Mouse (Mus musculus) lung, adult 2 months (tissue): ENCODE data around the gene Tbc1d15.
"Not testable (repeated sequence)": the region's sequence is repeated elsewhere in the genome, so short reads cannot be mapped to it uniquely, and the experiment has no call there.

Source experiments
- CTCF ChIP-seq: fragments of 200-500 bp; IDR thresholded peaks from 2 replicates; pipeline ENCODE4 v1.5.1; 2011; ENCODE audit warnings: mild to moderate bottlenecking, low read length, control low read depth; ENCODE audit not compliant: insufficient read depth
- POLR2A ChIP-seq: fragments of 200-500 bp; IDR thresholded peaks from 2 replicates; pipeline ENCODE4 v1.6.1; 2011; ENCODE audit warnings: low read depth, mild to moderate bottlenecking, control low read depth, low read length, borderline replicate concordance; ENCODE audit errors: extremely low read depth

DNA sequence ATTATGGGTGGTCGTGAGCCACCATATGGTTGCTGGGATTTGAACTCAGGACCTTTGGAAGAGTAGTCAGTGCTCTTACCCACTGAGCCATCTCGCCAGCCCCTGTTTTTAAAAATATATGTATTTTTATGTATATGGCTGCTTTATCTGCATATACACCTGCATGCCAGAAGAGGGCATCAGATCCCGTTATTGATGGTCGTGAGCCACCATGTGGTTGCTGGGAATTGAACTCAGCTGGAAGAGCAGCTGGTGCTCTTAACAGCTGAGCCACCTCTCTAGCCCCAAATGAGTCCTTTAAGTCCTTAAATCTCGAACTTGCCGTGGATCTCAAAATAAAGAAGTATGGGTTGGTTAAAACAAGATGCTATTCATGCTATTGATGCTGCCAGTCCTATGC is 73.2 kb downstream of the Tbc1d15 start:
- TF ChIP-seq CTCF, POLR2A: not testable (repeated sequence)
